Mouse (Mus musculus): ENCODE measurements around the gene Dapk1. TPM values are rescaled to one million over a fixed set of nuclear protein-coding genes. Genes with fewer than 3 reads are reported as not detected.

Dapk1 gene
- polyA plus RNA-seq, 1 experiment from 2014 or later = 3.3 TPM

DNA sequence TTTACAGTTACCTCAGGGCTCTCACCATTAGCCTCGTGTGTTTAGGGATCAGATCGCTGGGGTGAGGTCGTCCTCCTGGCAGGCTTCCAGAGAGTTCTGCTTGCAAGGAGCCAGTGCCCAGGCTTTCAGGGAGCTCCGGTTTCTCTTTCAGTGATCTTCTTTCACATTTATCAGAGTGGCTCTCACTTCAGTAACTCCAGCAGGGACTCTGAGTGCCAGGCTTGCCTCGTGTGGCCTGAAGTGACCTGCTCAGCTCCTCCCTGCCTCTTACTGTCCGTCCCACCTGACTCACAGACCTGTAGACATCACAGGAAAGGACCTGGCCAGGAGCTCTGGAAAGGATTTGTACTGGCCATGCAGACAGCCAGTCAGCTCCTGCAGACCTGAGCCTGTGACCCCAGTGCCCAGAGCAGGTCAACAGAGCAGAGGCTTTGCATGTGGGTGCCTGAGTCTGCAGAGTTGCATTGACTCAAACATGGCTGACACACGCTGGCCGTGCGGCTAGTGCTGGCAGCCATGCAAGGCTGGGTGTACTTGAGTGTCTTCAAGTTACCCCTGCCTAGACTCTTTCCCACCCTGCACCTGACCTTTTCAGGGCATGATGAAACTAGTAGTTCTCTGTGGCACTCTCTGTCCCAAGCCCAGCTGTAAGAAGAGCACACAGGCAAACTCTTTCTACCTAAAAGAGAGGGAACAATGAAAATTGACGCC, 82.5 kb downstream of the Dapk1 start:
- Histone ChIP-seq H3K4me1 (replicated peaks; ENCODE audit: control insufficient read depth, insufficient read depth, low read length) (peaks cover 9% of the 10 kb centered on the region; the same call in 1 of the 2 replicates), H3K27me3 (replicated peaks; ENCODE audit: control insufficient read depth, insufficient read depth, low read length) (no peaks in the 10 kb centered on the region), H3K4me2 (replicated peaks; ENCODE audit: low read depth) (no peak overlapping the region), H3K36me3 (ENCODE audit: control insufficient read depth, insufficient read depth) (no peaks in the 10 kb centered on the region), H3K9ac (ENCODE audit: low read depth, low read length) (no peak overlapping the region), H3K27ac (ENCODE audit: low read depth, low read length) (no peak overlapping the region), H3K9me3 (ENCODE audit: control insufficient read depth) (no peaks in the 10 kb centered on the region), H3K4me3 (ENCODE audit: low read depth, low read length) (no peak overlapping the region)
- WGBS = 53% methylated on average over 10 of the region's 10 CpGs
- ATAC-seq = peak; percentile 7; the same call in 1 of the 2 replicates
- TF ChIP-seq CTCF (IDR thresholded peaks at IDR 0.05; ENCODE audit: low read depth) = no peak

- Histone ChIP-seq H3K27ac (ENCODE audit: low read depth, low read length) (no peak overlapping the region), H3K36me3 (ENCODE audit: control insufficient read depth, insufficient read depth) (no peaks in the 10 kb centered on the region), H3K4me3 (ENCODE audit: low read depth, low read length) (no peak overlapping the region), H3K27me3 (replicated peaks; ENCODE audit: control insufficient read depth, insufficient read depth, low read length) (no peaks in the 10 kb centered on the region), H3K9ac (ENCODE audit: low read depth, low read length) (no peak overlapping the region), H3K4me2 (replicated peaks; ENCODE audit: low read depth) (no peak overlapping the region), H3K4me1 (replicated peaks; ENCODE audit: control insufficient read depth, insufficient read depth, low read length) (peaks cover 9% of the 10 kb centered on the region; the same call in 1 of the 2 replicates), H3K9me3 (ENCODE audit: control insufficient read depth) (no peaks in the 10 kb centered on the region)
- 85% methylated on average over 8 of the region's 8 CpGs for WGBS
- no peak for ATAC-seq
- no peak for TF ChIP-seq CTCF (IDR thresholded peaks at IDR 0.05; ENCODE audit: low read depth)
Observed at GRCm38 (mm10) chr13:60684806-60685205, 83.1 kb downstream of the Dapk1 start.

DNA sequence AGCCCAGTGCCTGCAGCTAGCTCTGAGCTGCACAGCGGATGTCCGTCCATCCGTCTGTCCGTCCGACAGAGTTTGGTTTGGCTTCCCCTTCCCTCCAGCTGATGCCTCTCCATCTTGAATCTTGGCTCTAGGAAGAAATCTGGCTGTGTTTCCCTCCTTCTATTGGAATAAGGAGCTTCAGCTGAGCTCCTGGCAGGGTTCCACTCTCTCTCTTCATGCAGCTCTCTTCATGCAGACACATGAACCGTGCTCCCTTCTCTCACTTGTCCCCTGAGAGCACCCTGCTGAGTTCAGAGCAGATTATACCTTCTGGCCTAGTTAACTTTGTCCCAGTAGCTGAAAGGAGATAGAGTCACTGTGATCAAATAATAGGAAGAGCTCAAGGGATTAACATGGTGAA, 83.5 kb downstream of the Dapk1 start:
- Histone ChIP-seq H3K9ac (ENCODE audit: low read depth, low read length) (no peak overlapping the region), H3K4me1 (replicated peaks; ENCODE audit: control insufficient read depth, insufficient read depth, low read length) (peaks cover 9% of the 10 kb centered on the region; the same call in 1 of the 2 replicates), H3K4me2 (replicated peaks; ENCODE audit: low read depth) (no peak overlapping the region), H3K36me3 (ENCODE audit: control insufficient read depth, insufficient read depth) (no peaks in the 10 kb centered on the region), H3K9me3 (ENCODE audit: control insufficient read depth) (no peaks in the 10 kb centered on the region), H3K4me3 (ENCODE audit: low read depth, low read length) (no peak overlapping the region), H3K27ac (ENCODE audit: low read depth, low read length) (no peak overlapping the region), H3K27me3 (replicated peaks; ENCODE audit: control insufficient read depth, insufficient read depth, low read length) (no peaks in the 10 kb centered on the region)
- 77% methylated on average over 6 of the region's 6 CpGs for WGBS
- no peak for TF ChIP-seq CTCF (IDR thresholded peaks at IDR 0.05; ENCODE audit: low read depth)
- ATAC-seq = no peak

GRCm38 (mm10) chr13:60686024-60686663, 84.4 kb downstream of the Dapk1 start:
- 16% methylated on average over 12 of the region's 12 CpGs for WGBS
- Histone ChIP-seq H3K27ac (ENCODE audit: low read depth, low read length) (no peak overlapping the region), H3K9ac (ENCODE audit: low read depth, low read length) (no peak overlapping the region), H3K9me3 (ENCODE audit: control insufficient read depth) (no peaks in the 10 kb centered on the region), H3K4me2 (replicated peaks; ENCODE audit: low read depth) (no peak overlapping the region), H3K4me3 (ENCODE audit: low read depth, low read length) (no peak overlapping the region), H3K36me3 (ENCODE audit: control insufficient read depth, insufficient read depth) (no peaks in the 10 kb centered on the region), H3K4me1 (replicated peaks; ENCODE audit: control insufficient read depth, insufficient read depth, low read length) (peaks cover 9% of the 10 kb centered on the region; the same call in 1 of the 2 replicates), H3K27me3 (replicated peaks; ENCODE audit: control insufficient read depth, insufficient read depth, low read length) (no peaks in the 10 kb centered on the region)
- no peak for TF ChIP-seq CTCF (IDR thresholded peaks at IDR 0.05; ENCODE audit: low read depth)
- ATAC-seq = 0 out of 2 replicates have a peak, but pooled peaks have one; percentile 28

- Histone ChIP-seq H3K4me3 (ENCODE audit: low read depth, low read length) (no peak overlapping the region), H3K9ac (ENCODE audit: low read depth, low read length) (no peak overlapping the region), H3K4me1 (replicated peaks; ENCODE audit: control insufficient read depth, insufficient read depth, low read length) (peaks cover 9% of the 10 kb centered on the region; the same call in 1 of the 2 replicates), H3K27ac (ENCODE audit: low read depth, low read length) (no peak overlapping the region), H3K27me3 (replicated peaks; ENCODE audit: control insufficient read depth, insufficient read depth, low read length) (no peaks in the 10 kb centered on the region), H3K36me3 (ENCODE audit: control insufficient read depth, insufficient read depth) (no peaks in the 10 kb centered on the region), H3K9me3 (ENCODE audit: control insufficient read depth) (no peaks in the 10 kb centered on the region), H3K4me2 (replicated peaks; ENCODE audit: low read depth) (no peak overlapping the region)
- no peak for TF ChIP-seq CTCF (IDR thresholded peaks at IDR 0.05; ENCODE audit: low read depth)
- 59% methylated on average over 12 of the region's 12 CpGs for WGBS
- ATAC-seq = no peak
Observed at GRCm38 (mm10) chr13:60686967-60687366, 85.2 kb downstream of the Dapk1 start.

DNA sequence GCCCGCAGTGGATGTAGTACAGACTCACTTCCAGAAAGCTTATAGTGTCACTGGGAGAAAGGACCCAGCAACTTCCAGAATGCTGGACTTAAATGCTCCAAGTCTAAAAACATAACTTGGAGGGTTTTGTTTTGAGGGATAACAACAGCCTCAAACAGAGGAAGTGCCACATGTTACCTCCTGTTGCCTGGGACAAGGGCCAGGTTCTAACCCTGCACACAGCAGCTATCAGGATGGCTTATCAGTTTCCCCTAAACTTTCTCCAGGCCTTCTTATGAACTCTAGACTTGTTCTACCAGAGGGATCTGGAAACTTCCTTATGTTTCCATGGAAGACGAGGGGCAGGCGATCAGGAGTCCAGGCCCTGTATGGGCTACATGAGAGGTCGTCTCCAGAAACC, 85.7 kb downstream of the Dapk1 start:
- no peaks in the 10 kb centered on the region for H3K27me3 ChIP-seq (replicated peaks; ENCODE audit: control insufficient read depth, insufficient read depth, low read length)
- WGBS = 79% methylated on average over 4 of the region's 4 CpGs
- no peaks in the 10 kb centered on the region for H3K9me3 ChIP-seq (ENCODE audit: control insufficient read depth)
- no peak overlapping the region for H3K27ac ChIP-seq (ENCODE audit: low read depth, low read length)
- no peak for TF ChIP-seq CTCF (IDR thresholded peaks at IDR 0.05; ENCODE audit: low read depth)
- H3K9ac ChIP-seq (ENCODE audit: low read depth, low read length) = no peak overlapping the region
- H3K36me3 ChIP-seq (ENCODE audit: control insufficient read depth, insufficient read depth) = no peaks in the 10 kb centered on the region
- no peak overlapping the region for H3K4me3 ChIP-seq (ENCODE audit: low read depth, low read length)
- no peak overlapping the region for H3K4me2 ChIP-seq (replicated peaks; ENCODE audit: low read depth)
- ATAC-seq = no peak
- peaks cover 9% of the 10 kb centered on the region; the same call in 1 of the 2 replicates for H3K4me1 ChIP-seq (replicated peaks; ENCODE audit: control insufficient read depth, insufficient read depth, low read length)
